Mouse (Mus musculus) myocyte (in vitro differentiated cells): ENCODE data around the gene Kcna3. TPM values are rescaled to one million over a fixed set of nuclear protein-coding genes. Genes with fewer than 3 reads are reported as not detected.
A peak's percentile ranks its signal among the peaks of the same experiment; 100 is the strongest.

Experiments
- H3K27me3 ChIP-seq: one replicate; pipeline ENCODE4 v1.6.1; 2011; ENCODE audit not compliant: control insufficient read depth, insufficient read depth, insufficient read length
- H3K36me3 ChIP-seq: one replicate; pipeline ENCODE4 v1.6.1; 2011; ENCODE audit not compliant: control insufficient read depth, insufficient read depth
- H3K4me2 ChIP-seq: one replicate; pipeline ENCODE4 v1.6.1; 2011; ENCODE audit warnings: low read depth, control low read depth
- H3K4me3 ChIP-seq: one replicate; pipeline ENCODE4 v1.5.1; 2011; ENCODE audit warnings: mild to moderate bottlenecking, control low read depth, moderate library complexity
- H3K79me2 ChIP-seq: one replicate; pipeline ENCODE4 v1.6.1; 2011; ENCODE audit not compliant: control insufficient read depth, insufficient read depth
- H3ac ChIP-seq: one replicate; pipeline ENCODE4 v1.6.1; 2011; ENCODE audit not compliant: control insufficient read depth, insufficient read length
- CEBPB ChIP-seq: IDR thresholded peaks from 2 replicates; pipeline ENCODE4 v1.6.1; 2011; ENCODE audit warnings: mild to moderate bottlenecking, moderate library complexity; ENCODE audit not compliant: poor library complexity, insufficient read depth, severe bottlenecking
- E2F4 ChIP-seq: IDR thresholded peaks from one replicate; pipeline ENCODE4 v1.6.1; 2011; ENCODE audit warnings: mild to moderate bottlenecking, control low read depth, moderate library complexity; ENCODE audit not compliant: insufficient read depth
- MAX ChIP-seq: IDR thresholded peaks from one replicate; pipeline ENCODE4 v1.6.1; 2011; ENCODE audit warnings: low read depth, mild to moderate bottlenecking, control low read depth
- MYOD1 ChIP-seq, 3 experiments: IDR thresholded peaks; one replicate each; pipeline ENCODE4 v1.6.1; 2011; ENCODE audit warnings: control low read depth in 2 of 3, low read depth in 2 of 3, mild to moderate bottlenecking in 2 of 3, moderate library complexity in 1 of 3; ENCODE audit not compliant: insufficient read length in 2 of 3, control insufficient read depth in 1 of 3
- MYOG ChIP-seq, 3 experiments: IDR thresholded peaks; one replicate each; pipeline ENCODE4 v1.6.1; 2011; ENCODE audit warnings: control low read depth in 2 of 3, low read depth in 2 of 3, mild to moderate bottlenecking in 2 of 3; ENCODE audit not compliant: insufficient read length in 2 of 3, control insufficient read depth in 1 of 3, insufficient read depth in 1 of 3
- POLR2A ChIP-seq: IDR thresholded peaks from one replicate; pipeline ENCODE4 v1.6.1; 2011; ENCODE audit warnings: low read depth, mild to moderate bottlenecking, control low read depth, moderate library complexity; ENCODE audit not compliant: insufficient read length
- POLR2AphosphoS2 ChIP-seq: IDR thresholded peaks from one replicate; pipeline ENCODE4 v1.6.1; 2011; ENCODE audit warnings: low read depth, control low read depth; ENCODE audit not compliant: insufficient read length
- REST ChIP-seq: IDR thresholded peaks from one replicate; pipeline ENCODE4 v1.6.1; 2011; ENCODE audit warnings: mild to moderate bottlenecking, control low read depth, moderate library complexity; ENCODE audit not compliant: insufficient read depth, insufficient read length
- SRF ChIP-seq: IDR thresholded peaks from one replicate; pipeline ENCODE4 v1.6.1; 2011; ENCODE audit warnings: low read depth; ENCODE audit not compliant: control insufficient read depth, insufficient read length
- TCF12 ChIP-seq: IDR thresholded peaks from one replicate; pipeline ENCODE4 v1.6.1; 2011; ENCODE audit warnings: mild to moderate bottlenecking, control low read depth; ENCODE audit not compliant: poor library complexity, insufficient read depth, severe bottlenecking
- TCF3 ChIP-seq: IDR thresholded peaks from one replicate; pipeline ENCODE4 v1.6.1; 2011; ENCODE audit warnings: low read depth, control low read depth; ENCODE audit not compliant: insufficient read length
- USF1 ChIP-seq: IDR thresholded peaks from one replicate; pipeline ENCODE4 v1.6.1; 2011; ENCODE audit warnings: low read depth, mild to moderate bottlenecking, control low read depth, moderate library complexity
- polyA plus RNA-seq: library from polyadenylated mRNA; unstranded; fragments of >200 nt; fragmentation: generic; extraction: Trizol; gene quantifications from one replicate; pipeline ENCODE4 v1.2.1, GENCODE M21; 2012; ENCODE audit warnings: missing spikeins

Gene Kcna3
- polyA plus RNA-seq, 1 experiment, result 0.07 TPM

DNA sequence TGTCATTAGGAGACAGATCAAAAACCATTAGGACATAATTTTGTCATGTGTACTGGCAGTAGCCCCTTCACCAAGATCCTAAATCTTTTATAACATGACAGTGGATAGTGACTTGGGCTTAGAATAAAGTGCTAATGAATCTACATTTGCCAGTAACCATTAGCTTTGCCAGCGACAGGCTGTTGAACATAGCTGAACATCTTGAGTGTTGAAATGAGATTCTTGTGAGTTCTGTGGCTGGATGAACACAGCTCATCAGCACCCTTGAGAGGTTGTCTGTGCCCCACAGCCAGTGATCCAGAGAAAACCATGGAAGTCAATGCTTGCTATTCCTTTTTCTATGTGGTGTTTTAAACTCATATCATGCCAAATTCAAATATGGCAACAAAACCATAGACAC, 5.7 kb downstream of the Kcna3 start:
- TF ChIP-seq MYOG (IDR thresholded peaks at IDR 0.05; ENCODE audit: control insufficient read depth in 1 of 3, insufficient read depth in 1 of 3, insufficient read length in 2 of 3, low read depth in 2 of 3), result no peak
- no peak for TF ChIP-seq POLR2A
- TF ChIP-seq SRF, result no peak
- TF ChIP-seq USF1, result no peak
- no peak for TF ChIP-seq CEBPB
- TF ChIP-seq MAX, result no peak
- no peak for TF ChIP-seq REST
- no peak for TF ChIP-seq POLR2AphosphoS2
- no peak for TF ChIP-seq MYOD1 (IDR thresholded peaks at IDR 0.05; ENCODE audit: control insufficient read depth in 1 of 3, insufficient read length in 2 of 3, low read depth in 2 of 3)
- no peak for TF ChIP-seq TCF12
- no peak for TF ChIP-seq E2F4
- TF ChIP-seq TCF3, result no peak
- H3K4me2 ChIP-seq, result no peak overlapping the region
- no peaks in the 10 kb centered on the region for H3K36me3 ChIP-seq
- no peak overlapping the region for H3K4me3 ChIP-seq
- no peak overlapping the region for H3ac ChIP-seq
- peaks cover 2% of the 10 kb centered on the region for H3K27me3 ChIP-seq
- H3K79me2 ChIP-seq, result no peaks in the 10 kb centered on the region

GRCm38 (mm10) chr3:107061468-107061867, 25.5 kb downstream of the Kcna3 start:
- H3K4me3 ChIP-seq, result no peak overlapping the region
- no peak for TF ChIP-seq TCF3
- TF ChIP-seq MYOG (IDR thresholded peaks at IDR 0.05; ENCODE audit: control insufficient read depth in 1 of 3, insufficient read depth in 1 of 3, insufficient read length in 2 of 3, low read depth in 2 of 3), result no peak
- no peak for TF ChIP-seq MAX
- no peak for TF ChIP-seq SRF
- no peak for TF ChIP-seq REST
- TF ChIP-seq USF1, result no peak
- TF ChIP-seq POLR2AphosphoS2, result no peak
- no peak for TF ChIP-seq CEBPB
- no peak for TF ChIP-seq MYOD1 (IDR thresholded peaks at IDR 0.05; ENCODE audit: control insufficient read depth in 1 of 3, insufficient read length in 2 of 3, low read depth in 2 of 3)
- no peak for TF ChIP-seq TCF12
- no peak for TF ChIP-seq POLR2A
- TF ChIP-seq E2F4, result no peak
- H3K4me2 ChIP-seq, result no peak overlapping the region

GRCm38 (mm10) chr3:107062771-107063170, 26.8 kb downstream of the Kcna3 start:
- H3K4me3 ChIP-seq, result no peak overlapping the region
- no peak overlapping the region for H3ac ChIP-seq
- H3K79me2 ChIP-seq, result no peaks in the 10 kb centered on the region
- TF ChIP-seq USF1 (peak; percentile 93), MYOD1 (IDR thresholded peaks at IDR 0.05; ENCODE audit: control insufficient read depth in 1 of 3, insufficient read length in 2 of 3, low read depth in 2 of 3) (peak in 2 of 3 experiments; percentile 48 to 51), E2F4 (no peak), CEBPB (0 out of 2 replicates have a peak, but pooled peaks have one; percentile 33)
- H3K27me3 ChIP-seq, result no peaks in the 10 kb centered on the region
- no peaks in the 10 kb centered on the region for H3K36me3 ChIP-seq
- H3K4me2 ChIP-seq, result peak overlapping the region; percentile 60

More at GRCm38 (mm10) chr3:107061468-107061867, 25.5 kb downstream of the Kcna3 start:
- Histone ChIP-seq H3K27me3 (no peaks in the 10 kb centered on the region), H3K79me2 (no peaks in the 10 kb centered on the region), H3ac (no peak overlapping the region), H3K36me3 (no peaks in the 10 kb centered on the region)

- Histone ChIP-seq H3K27me3 (no peaks in the 10 kb centered on the region), H3ac (no peak overlapping the region)
- TF ChIP-seq MYOD1 (IDR thresholded peaks at IDR 0.05; ENCODE audit: control insufficient read depth in 1 of 3, insufficient read length in 2 of 3, low read depth in 2 of 3) (no peak), USF1 (no peak), TCF3 (no peak), REST (no peak), POLR2A (no peak), CEBPB (no peak), E2F4 (no peak), MAX (no peak), TCF12 (no peak), SRF (no peak), MYOG (IDR thresholded peaks at IDR 0.05; ENCODE audit: control insufficient read depth in 1 of 3, insufficient read depth in 1 of 3, insufficient read length in 2 of 3, low read depth in 2 of 3) (no peak), POLR2AphosphoS2 (no peak)
Measured at GRCm38 (mm10) chr3:107065510-107066095, 29.6 kb downstream of the Kcna3 start.

More at GRCm38 (mm10) chr3:107065510-107066095, 29.6 kb downstream of the Kcna3 start:
- Histone ChIP-seq H3K36me3 (no peaks in the 10 kb centered on the region), H3K4me3 (no peak overlapping the region), H3K4me2 (no peak overlapping the region), H3K79me2 (no peaks in the 10 kb centered on the region)
